Mouse (Mus musculus) limb, embryonic 13.5 days (tissue): Measurements from ENCODE around the gene Pkm. TPM values are rescaled to one million over a fixed set of nuclear protein-coding genes. Genes with fewer than 3 reads are reported as not detected.

Source experiments
- ATAC-seq: fragments of 200-750 bp; cut with Nextera tagmentation; 2 replicates; pipeline ENCODE4 v1.8.0; 2017; ENCODE audit warnings: low read depth, moderate number of reproducible peaks, moderate TSS enrichment; ENCODE audit not compliant: low FRiP score
- H3K27ac ChIP-seq: fragments of 300-500 bp; sonication (generic); 2 replicates; pipeline ENCODE4 v1.5.1; 2015; ENCODE audit warnings: inconsistent platforms, mild to moderate bottlenecking, moderate library complexity
- H3K27me3 ChIP-seq: fragments of 300-500 bp; sonication (generic); 2 replicates; pipeline ENCODE4 v1.6.1; 2015; ENCODE audit warnings: mild to moderate bottlenecking, inconsistent platforms
- H3K36me3 ChIP-seq: fragments of 300-500 bp; sonication (generic); 2 replicates; pipeline ENCODE4 v1.6.1; 2015; ENCODE audit warnings: inconsistent platforms, mild to moderate bottlenecking, moderate library complexity
- H3K4me1 ChIP-seq: fragments of 300-500 bp; sonication (generic); 2 replicates; pipeline ENCODE4 v1.6.1; 2015; ENCODE audit warnings: inconsistent platforms
- H3K4me2 ChIP-seq: fragments of 300-500 bp; sonication (generic); replicated peaks from 2 replicates; pipeline ENCODE4 v1.6.1; 2015; ENCODE audit warnings: inconsistent platforms, mild to moderate bottlenecking, moderate library complexity
- H3K4me3 ChIP-seq: fragments of 300-500 bp; sonication (generic); 2 replicates; pipeline ENCODE4 v1.5.1; 2015; ENCODE audit warnings: moderate library complexity, mild to moderate bottlenecking, inconsistent platforms
- H3K9ac ChIP-seq: fragments of 300-500 bp; sonication (generic); 2 replicates; pipeline ENCODE4 v1.6.1; 2015; ENCODE audit warnings: mild to moderate bottlenecking, inconsistent platforms
- H3K9me3 ChIP-seq: fragments of 300-500 bp; sonication (generic); 2 replicates; pipeline ENCODE4 v1.6.1; 2016; ENCODE audit warnings: inconsistent platforms
- WGBS: fragments of 180-500 bp; shearing (Covaris S2); methylation state at CpG from one replicate; pipeline ENCODE4 v1.1.7; 2015; 5-methylcytosine and 5-hydroxymethylcytosine counted together
- polyA plus RNA-seq: library from polyadenylated mRNA; unstranded; fragments of >200 nt; fragmentation: Nextera tagmentation; extraction: Ambion mirVana; gene quantifications from 2 replicates; pipeline ENCODE4 v1.2.1, GENCODE M21; 2015

Pkm gene
- polyA plus RNA-seq, 1 experiment from 2014 or later: 1,327 TPM

- H3K9me3 ChIP-seq: no peaks in the 10 kb centered on the region
- under 1% methylated on average over 65 of the region's 65 CpGs for WGBS
- H3K27me3 ChIP-seq: no peaks in the 10 kb centered on the region
- peak overlapping the region; percentile 82 for H3K4me3 ChIP-seq
- ATAC-seq: peak; percentile 41
- H3K4me2 ChIP-seq: peak overlapping the region; percentile 83
- H3K9ac ChIP-seq: peak overlapping the region; percentile 90
- peak overlapping the region; percentile 94 for H3K27ac ChIP-seq
- peaks cover 19% of the 10 kb centered on the region for H3K36me3 ChIP-seq
- H3K4me1 ChIP-seq: peaks cover 47% of the 10 kb centered on the region
Observed at GRCm38 (mm10) chr9:59656635-59657617, 758 bp downstream of the Pkm start.

DNA sequence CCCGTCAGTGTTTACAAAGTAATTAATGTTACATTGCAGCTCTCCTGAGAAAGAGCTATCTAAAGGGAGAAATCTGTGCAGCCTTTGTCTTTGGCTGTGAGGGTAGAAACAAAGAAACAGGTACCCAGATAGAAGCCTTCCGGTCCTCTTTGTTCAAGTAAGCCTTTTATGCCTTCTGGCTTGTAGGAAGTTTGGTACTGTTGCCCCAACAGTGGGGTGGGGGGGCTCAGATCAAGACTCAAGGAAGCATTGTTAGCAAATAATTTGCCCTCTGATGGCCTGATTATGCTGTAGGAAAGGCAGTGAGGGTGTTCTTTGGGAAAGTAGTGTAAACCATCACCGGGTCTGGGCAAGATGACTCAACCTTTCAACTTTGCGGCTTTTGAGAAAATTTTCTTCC, 2.0 kb downstream of the Pkm start:
- WGBS: 7% methylated on average over 4 of the region's 4 CpGs
- ATAC-seq: no peak
- Histone ChIP-seq H3K4me2 (peak overlapping the region; percentile 83), H3K9ac (peak overlapping the region; percentile 90), H3K36me3 (peaks cover 27% of the 10 kb centered on the region), H3K27ac (peak overlapping the region; percentile 94), H3K27me3 (no peaks in the 10 kb centered on the region), H3K4me1 (peaks cover 48% of the 10 kb centered on the region), H3K9me3 (no peaks in the 10 kb centered on the region), H3K4me3 (peak overlapping the region; percentile 82)

DNA sequence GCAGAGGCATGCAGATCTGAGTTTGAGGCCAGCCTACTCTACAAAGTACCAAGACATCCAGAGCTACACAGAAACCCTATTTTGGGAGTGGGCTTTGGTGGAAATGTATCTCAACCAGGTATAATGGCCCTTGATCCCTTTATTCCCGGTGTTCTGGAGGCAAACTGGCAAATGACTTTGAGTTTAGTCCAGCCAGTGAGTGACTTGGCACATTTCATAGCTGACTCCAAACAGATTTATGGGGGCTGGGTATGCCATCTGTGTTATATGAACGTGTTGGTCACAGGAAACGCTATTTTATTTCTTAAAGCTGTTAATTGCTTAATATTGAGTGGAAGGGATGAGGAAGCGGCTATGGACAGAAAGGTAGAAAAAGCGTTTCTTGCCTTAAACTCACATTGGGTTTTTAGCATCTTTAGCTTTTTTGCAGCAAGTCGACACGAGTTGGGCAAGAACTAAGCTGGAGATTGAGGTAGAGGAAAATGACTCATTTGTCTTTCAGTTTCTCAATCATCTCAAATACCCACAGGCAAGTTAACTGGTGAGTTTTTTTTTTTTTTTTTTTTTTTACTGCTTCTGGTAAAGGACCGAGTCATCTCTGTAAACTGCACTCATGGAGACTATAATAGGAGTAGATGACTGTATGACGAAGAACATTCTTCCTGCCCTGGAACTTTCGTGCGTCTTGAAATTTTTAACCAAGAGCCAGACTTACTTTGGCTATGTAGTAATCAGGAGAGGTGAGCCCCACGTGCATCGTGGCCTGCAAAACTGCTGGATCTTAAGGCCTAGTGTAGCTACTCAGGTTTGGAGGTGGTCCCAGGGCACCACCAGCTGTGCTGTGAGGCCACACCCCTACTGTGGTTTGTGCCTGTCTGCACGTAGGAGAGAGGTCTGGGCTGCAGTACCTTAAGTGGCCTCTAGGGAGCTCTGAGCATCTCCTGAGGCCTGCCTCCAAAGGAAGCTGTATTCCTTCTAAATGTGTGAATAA, 3.2 kb downstream of the Pkm start:
- no peaks in the 10 kb centered on the region for H3K9me3 ChIP-seq
- H3K4me3 ChIP-seq: peak overlapping the region; percentile 82
- peaks cover 39% of the 10 kb centered on the region for H3K36me3 ChIP-seq
- 23% methylated on average over 14 of the region's 14 CpGs for WGBS
- ATAC-seq: no peak
- peak overlapping the region; percentile 83 for H3K4me2 ChIP-seq
- peak overlapping the region; percentile 70 for H3K27ac ChIP-seq
- H3K27me3 ChIP-seq: no peaks in the 10 kb centered on the region
- H3K9ac ChIP-seq: peak overlapping the region; percentile 5; the same call in 1 of the 2 replicates
- H3K4me1 ChIP-seq: peaks cover 51% of the 10 kb centered on the region

GRCm38 (mm10) chr9:59660421-59660820, 4.3 kb downstream of the Pkm start:
- ATAC-seq: no peak
- Histone ChIP-seq H3K4me3 (peak overlapping the region; percentile 82), H3K4me2 (peak overlapping the region; percentile 83), H3K27me3 (no peaks in the 10 kb centered on the region), H3K4me1 (peaks cover 50% of the 10 kb centered on the region), H3K9me3 (no peaks in the 10 kb centered on the region), H3K9ac (no peak overlapping the region), H3K36me3 (peaks cover 49% of the 10 kb centered on the region), H3K27ac (no peak overlapping the region; the same call in 1 of the 2 replicates)
- WGBS: 53% methylated on average over 10 of the region's 10 CpGs

DNA sequence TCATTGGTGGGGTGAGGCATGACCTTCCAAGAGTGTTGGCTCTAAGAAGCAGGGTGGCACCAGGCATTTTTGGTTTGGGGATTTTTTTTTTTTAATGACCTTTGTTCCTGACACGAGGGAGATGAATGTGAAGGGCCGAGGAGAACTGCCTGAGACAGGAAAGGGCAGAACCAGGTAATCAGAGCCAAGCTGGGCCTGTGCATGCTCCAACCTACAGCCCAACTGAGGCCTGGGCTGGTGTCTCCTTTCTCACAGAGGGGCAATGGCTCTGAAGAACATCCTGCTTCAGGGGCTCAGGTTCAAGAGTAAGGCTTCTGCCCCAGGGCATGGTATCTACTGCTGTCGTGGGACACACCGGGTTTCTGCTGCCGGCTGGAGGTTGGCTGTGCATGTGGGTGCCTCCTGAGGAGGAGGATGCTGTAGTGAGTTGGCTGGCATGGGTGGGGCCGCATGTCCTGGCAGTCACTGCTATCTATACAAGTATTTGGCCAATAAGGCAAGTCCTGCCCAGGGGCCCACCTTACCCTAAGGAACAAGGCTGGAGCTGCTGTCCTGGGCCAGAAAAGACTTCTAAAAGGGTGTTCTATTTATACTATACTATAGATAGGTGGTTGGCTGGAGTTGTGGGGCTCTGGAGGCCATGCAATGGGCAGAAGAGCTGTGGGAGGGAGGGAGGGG, 5.3 kb downstream of the Pkm start:
- WGBS: 69% methylated on average over 6 of the region's 6 CpGs
- ATAC-seq: no peak
- Histone ChIP-seq H3K27me3 (no peaks in the 10 kb centered on the region), H3K4me2 (peak overlapping the region; percentile 83; the same call in 1 of the 2 replicates), H3K9me3 (no peaks in the 10 kb centered on the region), H3K4me3 (no peak overlapping the region), H3K4me1 (peaks cover 47% of the 10 kb centered on the region), H3K36me3 (peaks cover 60% of the 10 kb centered on the region), H3K9ac (peak overlapping the region; percentile 43; the same call in 1 of the 2 replicates), H3K27ac (peak overlapping the region; percentile 33; the same call in 1 of the 2 replicates)

- no peak overlapping the region for H3K27ac ChIP-seq
- no peak for ATAC-seq
Observed at GRCm38 (mm10) chr9:59663226-59663625, 7.1 kb downstream of the Pkm start.

DNA sequence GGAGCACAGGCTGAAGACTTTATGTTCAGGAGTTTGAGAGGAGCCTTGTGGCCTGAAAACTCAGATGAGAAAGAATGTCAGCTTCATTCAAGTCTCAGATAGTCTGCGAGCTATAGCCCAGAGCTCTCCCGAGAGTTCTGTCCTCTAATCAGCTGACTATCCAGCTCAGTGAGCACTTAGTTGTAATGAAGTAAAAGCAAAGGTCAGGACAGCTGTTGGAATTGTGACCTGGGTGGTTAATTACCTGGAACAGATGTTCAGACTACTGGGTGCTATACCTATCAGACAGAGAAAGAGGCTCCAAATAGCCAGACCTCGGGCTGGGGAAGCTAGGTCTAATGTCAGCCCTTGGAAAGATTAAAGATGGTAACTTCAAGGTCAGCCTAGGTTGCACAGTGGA, 7.8 kb downstream of the Pkm start:
- Histone ChIP-seq H3K36me3 (peaks cover 85% of the 10 kb centered on the region), H3K4me3 (no peak overlapping the region), H3K27me3 (no peaks in the 10 kb centered on the region), H3K4me1 (peaks cover 33% of the 10 kb centered on the region), H3K9ac (no peak overlapping the region), H3K4me2 (no peak overlapping the region), H3K9me3 (no peaks in the 10 kb centered on the region), H3K27ac (no peak overlapping the region)
- no peak for ATAC-seq
- WGBS: 56% methylated on average over 3 of the region's 3 CpGs

More at GRCm38 (mm10) chr9:59663226-59663625, 7.1 kb downstream of the Pkm start:
- no peak overlapping the region for H3K4me3 ChIP-seq
- H3K36me3 ChIP-seq: peaks cover 77% of the 10 kb centered on the region
- WGBS: 86% methylated on average over 7 of the region's 7 CpGs
- H3K4me2 ChIP-seq: no peak overlapping the region
- peaks cover 41% of the 10 kb centered on the region for H3K4me1 ChIP-seq
- no peaks in the 10 kb centered on the region for H3K9me3 ChIP-seq
- no peak overlapping the region for H3K9ac ChIP-seq
- no peaks in the 10 kb centered on the region for H3K27me3 ChIP-seq

DNA sequence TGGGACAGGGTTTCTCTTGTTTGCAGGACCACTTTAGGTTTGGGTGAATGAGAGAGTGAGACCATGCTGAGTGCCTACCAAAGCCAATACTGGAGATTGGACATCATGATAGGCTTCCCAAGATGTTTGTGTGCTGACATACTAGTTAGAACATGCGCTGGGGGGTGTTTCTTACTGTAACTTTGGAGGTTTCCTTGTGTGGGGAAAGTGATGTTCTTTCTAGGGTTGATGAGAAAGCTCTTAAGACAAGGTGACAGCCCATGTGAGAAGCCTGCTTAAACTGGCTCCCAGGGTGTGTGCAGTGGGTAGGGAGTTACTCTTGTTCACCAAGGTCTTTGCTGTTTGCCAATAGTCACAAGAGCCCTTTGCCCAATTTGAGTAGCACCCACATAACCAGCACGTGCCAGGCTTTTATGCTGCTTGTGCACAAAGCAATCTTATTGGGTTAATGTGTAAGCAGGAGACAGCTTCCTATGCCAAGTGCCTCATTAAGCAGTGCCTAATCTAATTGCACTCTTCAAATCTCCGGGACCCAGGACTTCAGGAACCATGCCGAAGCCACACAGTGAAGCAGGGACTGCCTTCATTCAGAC, 8.6 kb downstream of the Pkm start:
- Histone ChIP-seq H3K4me1 (peaks cover 25% of the 10 kb centered on the region), H3K36me3 (peaks cover 92% of the 10 kb centered on the region), H3K9me3 (no peaks in the 10 kb centered on the region), H3K27ac (no peak overlapping the region), H3K9ac (no peak overlapping the region), H3K27me3 (no peaks in the 10 kb centered on the region), H3K4me3 (no peak overlapping the region), H3K4me2 (no peak overlapping the region)
- WGBS: 82% methylated on average over 4 of the region's 4 CpGs
- ATAC-seq: no peak

DNA sequence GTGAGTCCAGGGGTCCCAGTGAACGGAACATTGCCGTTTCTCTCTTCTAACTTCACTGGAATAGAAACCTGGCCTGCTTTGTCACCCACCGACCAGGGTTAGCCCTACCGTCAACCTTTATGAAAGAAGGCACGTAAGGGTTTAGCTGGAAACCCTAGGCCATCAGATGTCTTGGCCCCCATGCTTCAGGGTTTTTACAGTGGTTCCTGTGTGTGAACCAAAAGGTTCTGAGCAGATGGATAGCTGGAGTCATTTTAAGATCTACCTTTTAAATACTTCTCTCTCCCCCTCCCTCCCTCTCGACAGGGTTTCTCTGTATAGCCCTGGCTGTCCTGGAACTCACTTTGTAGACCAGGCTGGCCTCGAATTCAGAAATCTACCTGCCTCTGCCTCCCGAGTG, 9.8 kb downstream of the Pkm start:
- Histone ChIP-seq H3K4me2 (no peak overlapping the region), H3K4me3 (no peak overlapping the region), H3K9ac (no peak overlapping the region), H3K36me3 (peaks cover 97% of the 10 kb centered on the region), H3K27me3 (no peaks in the 10 kb centered on the region), H3K27ac (no peak overlapping the region), H3K9me3 (no peaks in the 10 kb centered on the region), H3K4me1 (peaks cover 13% of the 10 kb centered on the region)
- WGBS: 87% methylated on average over 8 of the region's 8 CpGs
- no peak for ATAC-seq

DNA sequence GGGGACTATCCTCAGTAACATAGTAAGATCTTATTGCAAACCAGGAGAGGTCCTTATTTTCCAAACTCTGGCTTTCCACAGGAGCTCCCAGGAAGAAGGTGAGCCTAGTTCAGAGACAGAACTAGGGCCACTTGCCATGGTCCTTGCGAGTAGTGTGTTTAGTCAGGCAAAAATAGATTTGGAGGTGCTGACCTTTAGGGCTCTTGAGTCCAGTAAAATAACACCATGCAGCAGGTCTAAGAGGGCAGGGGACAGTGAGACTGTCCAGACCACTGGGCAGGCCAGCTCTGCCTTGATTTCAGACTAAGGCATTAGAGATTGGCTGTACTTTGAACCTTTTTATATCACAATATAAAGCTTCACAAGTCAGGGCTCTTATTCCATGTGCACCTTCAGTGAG, 10.6 kb downstream of the Pkm start:
- WGBS: 95% methylated on average over 1 of the region's 1 CpGs
- Histone ChIP-seq H3K9ac (no peak overlapping the region), H3K4me2 (no peak overlapping the region), H3K27ac (no peak overlapping the region), H3K9me3 (no peaks in the 10 kb centered on the region), H3K4me3 (no peak overlapping the region), H3K36me3 (peaks cover 97% of the 10 kb centered on the region), H3K4me1 (peaks cover 5% of the 10 kb centered on the region; the same call in 1 of the 2 replicates), H3K27me3 (no peaks in the 10 kb centered on the region)
- no peak for ATAC-seq

DNA sequence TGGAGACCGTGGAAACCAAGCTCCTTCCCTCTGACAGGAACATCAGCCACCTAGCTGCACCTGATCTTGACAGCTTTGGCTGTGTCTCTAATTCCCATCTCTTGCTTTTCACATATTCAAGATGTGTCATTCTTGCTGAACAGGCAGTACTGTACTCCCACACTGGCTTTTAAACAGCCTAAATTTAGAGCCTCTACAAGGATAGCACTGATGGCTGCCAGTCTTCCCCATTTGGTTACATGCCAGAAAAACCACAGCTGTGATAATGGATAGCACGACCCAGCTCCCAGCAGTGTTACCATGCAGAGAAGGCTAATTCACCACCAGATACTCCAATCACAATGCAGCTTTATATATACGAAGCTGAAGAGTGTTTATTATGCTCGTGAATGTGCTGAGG, 11.1 kb downstream of the Pkm start:
- ATAC-seq: no peak
- H3K4me3 ChIP-seq: no peak overlapping the region
- WGBS: 82% methylated on average over 4 of the region's 4 CpGs
- no peaks in the 10 kb centered on the region for H3K9me3 ChIP-seq
- no peaks in the 10 kb centered on the region for H3K27me3 ChIP-seq
- H3K4me2 ChIP-seq: no peak overlapping the region
- H3K36me3 ChIP-seq: peaks cover 97% of the 10 kb centered on the region
- no peak overlapping the region for H3K27ac ChIP-seq
- 0 out of 2 replicates have a peak, but pooled peaks cover 3% of the 10 kb centered on the region for H3K4me1 ChIP-seq
- no peak overlapping the region for H3K9ac ChIP-seq
